In the genomic region with DNA sequence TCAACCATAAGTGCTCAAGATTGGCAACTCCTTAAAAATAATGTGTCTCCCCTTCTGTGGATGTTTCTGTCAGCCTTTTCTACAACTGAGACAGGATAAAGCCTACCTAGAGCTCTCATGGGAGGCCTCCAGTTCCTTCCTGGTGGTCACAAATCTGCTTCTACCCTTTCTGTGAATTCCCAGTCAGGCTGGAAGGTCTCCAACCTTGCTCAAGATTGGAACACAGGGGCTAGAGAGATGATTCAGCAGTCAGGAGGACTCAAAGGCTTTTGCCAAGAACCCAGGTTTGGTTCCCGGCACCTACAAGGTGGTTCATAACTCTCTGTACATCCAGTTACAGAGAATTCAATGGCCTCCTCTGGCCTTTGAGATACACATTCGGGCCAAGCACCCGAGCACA, we compare ENCODE assay signal across 20 mouse cellular contexts. TPM values are rescaled to one million over a fixed set of nuclear protein-coding genes. Genes with fewer than 3 reads are reported as not detected.
DNase-seq lines count a peak whose midpoint lies in the region; TF ChIP-seq lines count a peak whose summit lies in the region.
"Had no signal": no experiment of that assay in that cellular context is flagged by ENCODE, and none has a peak within 500 bp of the region (broad histone marks: within the 10 kb centered on the region; RNA-seq: fewer than 3 reads in every experiment).

No protein-coding gene starts in this region.

- WGBS in cerebellum, adult 2 months, result 63% methylated on average over 3 of the region's 3 CpGs
- 88% methylated on average over 3 of the region's 3 CpGs for WGBS in limb, embryonic 10.5 days

- no peaks in the 10 kb centered on the region for H3K9me3 ChIP-seq in limb, embryonic 10.5 days (replicated peaks)
- H3K9me3 ChIP-seq: G1E had no signal

- peak overlapping the region; percentile 23; the same call in 1 of the 2 replicates for H3K27ac ChIP-seq in cerebellum, adult 2 months (ENCODE audit: insufficient read depth, low read length)
- H3K27ac ChIP-seq in testis, adult 2 months (ENCODE audit: control insufficient read depth, insufficient read depth, low read depth, low read length), result peak overlapping the region; percentile 86
- no peak overlapping the region for H3K27ac ChIP-seq in limb, embryonic 10.5 days

- no peak for TF ChIP-seq CTCF in cerebellum, adult 2 months (IDR thresholded peaks at IDR 0.05; ENCODE audit: borderline replicate concordance, insufficient read depth, low read depth, low read length)
- TF ChIP-seq CTCF in testis, adult 2 months (IDR thresholded peaks at IDR 0.05; ENCODE audit: control insufficient read depth, insufficient read depth, insufficient replicate concordance, low read depth, low read length), result no peak

- no peak for TF ChIP-seq POLR2A in cerebellum, adult 2 months (IDR thresholded peaks at IDR 0.05; ENCODE audit: borderline replicate concordance, insufficient read depth, low read length)
- no peak for TF ChIP-seq POLR2A in testis, adult 2 months (IDR thresholded peaks at IDR 0.05; ENCODE audit: control insufficient read depth, low read depth, low read length)

- H3K4me3 ChIP-seq in cerebellum, adult 2 months (replicated peaks; ENCODE audit: insufficient read depth, low read depth, low read length), result no peak overlapping the region
- no peak overlapping the region for H3K4me3 ChIP-seq in testis, adult 2 months (ENCODE audit: control insufficient read depth, low read depth, low read length)
- no peak overlapping the region for H3K4me3 ChIP-seq in limb, embryonic 10.5 days

- DNase-seq in cerebellum, adult 2 months, result peak in 1 of 2 experiments; percentile 24
- no peak for DNase-seq in cerebellum, adult 8-10 months
- no peak for DNase-seq in testis, postnatal 14 days (ENCODE audit: low spot score)
- DNase-seq in NIH3T3 (ENCODE audit: low read depth), result peak; percentile 50
- DNase-seq in limb, embryonic 10.5 days (ENCODE audit: low spot score), result no peak
- DNase-seq: adrenal gland, adult 2 months; adrenal gland, adult 8-10 months; adrenal gland, postnatal 10 days; adrenal gland, postnatal 14 days; adrenal gland, postnatal 25 days; adrenal gland, postnatal 36 days; B cell, adult 2 months; cerebellum, adult 11 months; cerebellum, adult 11-12 months; cerebellum, adult 18-20 months; cerebellum, adult 9-10 months had no signal

- no peaks in the 10 kb centered on the region for H3K36me3 ChIP-seq in testis, adult 2 months (ENCODE audit: control insufficient read depth, insufficient read depth, low read length)
- H3K36me3 ChIP-seq in limb, embryonic 10.5 days, result 0 out of 2 replicates have a peak, but pooled peaks cover under 1% of the 10 kb centered on the region
- H3K36me3 ChIP-seq: G1E had no signal

- H3K27me3 ChIP-seq in cerebellum, adult 2 months (ENCODE audit: control insufficient read depth, insufficient read depth, low read length), result no peaks in the 10 kb centered on the region
- no peaks in the 10 kb centered on the region for H3K27me3 ChIP-seq in testis, adult 2 months (ENCODE audit: control insufficient read depth, insufficient read depth, low read length)
- H3K27me3 ChIP-seq in limb, embryonic 10.5 days (ENCODE audit: low read depth, poor library complexity, severe bottlenecking), result 0 out of 2 replicates have a peak, but pooled peaks cover 7% of the 10 kb centered on the region

- H3K4me1 ChIP-seq in cerebellum, adult 2 months (ENCODE audit: control insufficient read depth, insufficient read depth, low read length), result peaks cover 13% of the 10 kb centered on the region; the same call in 1 of the 2 replicates
- H3K4me1 ChIP-seq in testis, adult 2 months (ENCODE audit: control insufficient read depth, insufficient read depth, low read length), result peaks cover 10% of the 10 kb centered on the region
- H3K4me1 ChIP-seq in limb, embryonic 10.5 days, result peaks cover 7% of the 10 kb centered on the region

RNA-seq across cellular contexts. Expression of a gene that starts 4.9 kb away (rescaled TPM):
- polyA plus RNA-seq in cerebellum, adult 2 months (2012; rRNA removed), result 318 and 338 TPM in 2 replicates
- polyA plus RNA-seq in testis, adult 2 months (2012; rRNA removed), result 92.7 and 92.9 TPM in 2 replicates
- 28.2 and 30.6 TPM in 2 replicates for polyA plus RNA-seq in limb, embryonic 10.5 days (2016; fragmentation: Nextera tagmentation; extraction: Ambion mirVana)

RNA-seq across cellular contexts. Expression of a gene that starts 16.4 kb away (rescaled TPM):
- 191 and 195 TPM in 2 replicates for polyA plus RNA-seq in cerebellum, adult 2 months (2012; rRNA removed)
- 113 and 124 TPM in 2 replicates for polyA plus RNA-seq in testis, adult 2 months (2012; rRNA removed)
- polyA plus RNA-seq in limb, embryonic 10.5 days (2016; fragmentation: Nextera tagmentation; extraction: Ambion mirVana), result 276 and 296 TPM in 2 replicates

RNA-seq across cellular contexts. Expression of a gene that starts 24.9 kb away (rescaled TPM):
- 89.3 and 90.3 TPM in 2 replicates for polyA plus RNA-seq in cerebellum, adult 2 months (2012; rRNA removed)
- 42.8 and 43.5 TPM in 2 replicates for polyA plus RNA-seq in testis, adult 2 months (2012; rRNA removed)
- 20.2 and 28.1 TPM in 2 replicates for polyA plus RNA-seq in limb, embryonic 10.5 days (2016; fragmentation: Nextera tagmentation; extraction: Ambion mirVana)
- polyA plus RNA-seq: activated CD4-positive, CD25-positive, alpha-beta regulatory T cell, adult 4 months had no signal

RNA-seq across cellular contexts. Expression of a gene that starts 34.9 kb away (rescaled TPM):
- 98.4 and 103 TPM in 2 replicates for polyA plus RNA-seq in cerebellum, adult 2 months (2012; rRNA removed)
- polyA plus RNA-seq in testis, adult 2 months (2012; rRNA removed), result 134 and 144 TPM in 2 replicates
- polyA plus RNA-seq in limb, embryonic 10.5 days (2016; fragmentation: Nextera tagmentation; extraction: Ambion mirVana), result 65.4 and 78.0 TPM in 2 replicates

RNA-seq across cellular contexts. Expression of a gene that starts 37.9 kb away (rescaled TPM):
- 84.0 and 102 TPM in 2 replicates for polyA plus RNA-seq in cerebellum, adult 2 months (2012; rRNA removed)
- 22.5 and 22.6 TPM in 2 replicates for polyA plus RNA-seq in testis, adult 2 months (2012; rRNA removed)
- 2.4 and 2.5 TPM in 2 replicates for polyA plus RNA-seq in limb, embryonic 10.5 days (2016; fragmentation: Nextera tagmentation; extraction: Ambion mirVana)
- polyA plus RNA-seq: activated CD4-positive, CD25-positive, alpha-beta regulatory T cell, adult 4 months; CD4-positive, CD25-positive, alpha-beta regulatory T cell, adult 4 months; G1E had no signal
